Mouse (Mus musculus) cortical plate, adult 2 months (tissue): ENCODE results near the gene Hoxa10.

ENCODE experiments used
- CTCF ChIP-seq: fragments of 200-500 bp; IDR thresholded peaks from 2 replicates; pipeline ENCODE4 v1.5.1; 2011; ENCODE audit warnings: mild to moderate bottlenecking, control low read depth, low read length; ENCODE audit not compliant: insufficient read depth; ENCODE audit errors: extremely low read depth
- POLR2A ChIP-seq: fragments of 200-500 bp; IDR thresholded peaks from 2 replicates; pipeline ENCODE4 v1.6.1; 2011; ENCODE audit warnings: mild to moderate bottlenecking, low read length, control low read depth; ENCODE audit not compliant: insufficient read depth; ENCODE audit errors: extremely low read depth

DNA sequence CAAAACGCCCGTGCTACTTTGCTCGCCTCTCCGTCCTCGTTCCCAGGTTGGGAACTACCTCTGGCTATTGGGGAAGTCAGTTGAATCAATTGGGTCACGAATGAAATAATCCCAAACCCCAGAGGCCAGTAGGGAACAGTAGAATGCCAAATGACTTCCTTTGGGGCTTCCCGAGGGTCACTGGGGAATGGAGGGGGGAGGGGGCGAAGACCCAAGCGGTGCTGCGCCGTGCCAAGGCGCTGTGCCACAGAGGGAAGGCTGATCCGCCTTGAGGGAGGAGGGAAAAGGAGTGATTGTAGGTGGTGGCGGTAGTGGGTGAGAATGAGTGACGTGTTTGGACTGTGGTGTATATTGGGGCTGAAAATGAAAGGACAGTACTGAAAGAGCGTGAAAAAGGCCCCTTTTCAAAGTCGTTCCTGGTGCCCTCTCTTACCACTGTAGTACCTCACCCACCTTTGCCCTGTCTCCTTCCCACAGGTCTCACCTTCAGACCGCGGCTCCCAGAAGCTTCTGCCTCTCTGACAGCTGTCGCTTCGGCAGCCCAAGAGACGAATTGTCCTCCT lies 28.0 kb downstream of the Hoxa10 start:
- no peak for TF ChIP-seq CTCF
- no peak for TF ChIP-seq POLR2A
